Mouse (Mus musculus) thymus, adult 2 months (tissue): ENCODE results near the gene Pdss2.

Source experiments
- CTCF ChIP-seq: fragments of 200-500 bp; IDR thresholded peaks from 2 replicates; pipeline ENCODE4 v1.5.1; 2012; ENCODE audit warnings: mild to moderate bottlenecking, control low read depth, low read length, moderate library complexity, borderline replicate concordance; ENCODE audit not compliant: control insufficient read depth, poor library complexity, insufficient read depth; ENCODE audit errors: extremely low read depth
- POLR2A ChIP-seq: fragments of 200-500 bp; IDR thresholded peaks from 2 replicates; pipeline ENCODE4 v1.6.1; 2012; ENCODE audit warnings: mild to moderate bottlenecking, low read length, control low read depth, moderate library complexity; ENCODE audit not compliant: control insufficient read depth, poor library complexity, insufficient read depth; ENCODE audit errors: extremely low read depth

DNA sequence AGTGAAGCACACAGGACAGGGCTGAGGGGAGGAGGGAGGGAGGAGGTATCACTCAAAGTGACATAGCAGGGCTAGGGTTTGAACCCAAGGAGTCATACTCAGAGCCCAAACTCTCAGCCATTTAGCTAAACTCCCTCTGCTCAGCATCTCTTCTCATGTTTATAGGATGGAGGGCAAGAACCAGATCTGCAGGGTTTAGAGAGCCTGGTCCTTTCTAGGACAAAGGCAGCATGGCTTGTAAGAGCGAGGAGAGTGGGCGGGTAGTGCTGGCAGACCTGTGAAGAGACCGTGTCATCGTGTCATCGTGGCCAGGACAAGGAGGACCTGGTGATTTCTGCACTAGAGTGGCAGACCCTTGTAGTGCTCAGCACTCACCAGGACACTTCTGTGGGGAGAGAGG is 99.7 kb downstream of the Pdss2 start:
- no peak for TF ChIP-seq POLR2A
- TF ChIP-seq CTCF = no peak
